Mouse (Mus musculus): ENCODE results near the gene Mrpl54.

DNA sequence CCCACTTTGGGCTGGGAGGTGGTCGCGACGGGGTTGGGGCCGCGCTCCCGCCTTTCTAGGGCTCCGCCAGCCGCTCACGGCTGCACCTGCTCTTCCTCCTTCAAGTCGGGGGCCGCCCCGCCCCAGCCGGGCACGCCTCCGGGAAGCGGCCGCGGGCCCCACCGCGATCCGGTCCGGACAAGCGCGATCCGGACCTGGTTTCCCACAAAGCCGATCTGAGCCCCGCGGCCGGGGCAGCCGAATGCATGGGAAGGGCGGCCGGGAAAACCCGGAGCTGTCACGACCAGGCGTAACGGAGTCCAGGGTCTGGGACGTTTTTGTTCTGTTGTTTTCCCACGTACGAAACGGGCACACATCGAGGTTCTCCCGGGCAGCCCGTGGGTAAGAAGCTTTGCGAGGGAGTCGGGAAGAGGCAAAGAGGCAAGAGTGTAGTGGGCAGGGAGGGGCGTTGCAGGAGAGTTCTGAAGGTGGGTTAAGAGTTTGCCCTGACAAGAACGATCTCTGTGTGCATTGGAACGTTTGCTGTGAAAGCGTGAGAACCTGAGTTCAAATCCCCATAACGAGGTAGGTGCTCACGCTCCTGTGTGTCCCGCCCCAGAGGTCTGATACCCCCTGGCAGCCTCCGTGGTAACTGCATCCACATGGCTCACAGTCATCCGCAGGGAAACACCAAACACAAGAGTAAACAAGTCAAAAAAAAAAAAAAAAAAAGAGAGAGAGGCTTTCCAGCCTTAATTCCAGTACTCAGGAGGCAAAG, 19.1 kb upstream of the Mrpl54 start:
- TF ChIP-seq POLR2A (IDR thresholded peaks at IDR 0.05; ENCODE audit: low read depth, low read length) = no peak
- no peak for TF ChIP-seq CTCF (conservative IDR thresholded peaks at IDR 0.05; ENCODE audit: insufficient read depth, insufficient read length, low read depth, low read length)

Measured in kidney, adult 2 months (tissue).